ENCODE assay signal across 24 mouse cellular contexts in genomic region chr16:93522485-93522884, GRCm38 (mm10).
"Had no signal": no experiment of that assay in that cellular context is flagged by ENCODE, and none has a peak within 500 bp of the region (broad histone marks: within the 10 kb centered on the region; RNA-seq: fewer than 3 reads in every experiment).

No protein-coding gene starts in this region.

- H3K4me2 ChIP-seq: kidney, embryonic 15.5 days; limb, embryonic 12.5 days; limb, embryonic 15.5 days; liver, embryonic 11.5 days; lung, embryonic 14.5 days; midbrain, embryonic 11.5 days; neural tube, embryonic 13.5 days; stomach, embryonic 15.5 days had no signal

- ATAC-seq: liver, postnatal 0 days had no signal

- DNase-seq: kidney, adult 8-10 months; kidney, postnatal 10 days; kidney, postnatal 4 days; left cerebral cortex, postnatal 4 days; liver, postnatal 0 days; lung, embryonic 14.5 days; lung, postnatal 14 days; lung, postnatal 4 days; midbrain, embryonic 14.5 days; retina, postnatal 1 day; right cerebral cortex, postnatal 25 days; spleen, adult 18-20 months; thymus, adult 2 months; thymus, postnatal 14 days; thymus, postnatal 4 days had no signal

- H3K4me3 ChIP-seq: kidney, embryonic 15.5 days; limb, embryonic 12.5 days; limb, embryonic 15.5 days; myocyte; neural tube, embryonic 13.5 days; stomach, embryonic 15.5 days had no signal

- H3K4me1 ChIP-seq: kidney, embryonic 15.5 days; limb, embryonic 12.5 days; limb, embryonic 15.5 days; neural tube, embryonic 13.5 days; stomach, embryonic 15.5 days had no signal

- H3K36me3 ChIP-seq: kidney, embryonic 15.5 days; limb, embryonic 12.5 days; limb, embryonic 15.5 days; neural tube, embryonic 13.5 days; stomach, embryonic 15.5 days had no signal

- H3K9me3 ChIP-seq: kidney, embryonic 15.5 days; limb, embryonic 12.5 days; limb, embryonic 15.5 days; neural tube, embryonic 13.5 days; stomach, embryonic 15.5 days had no signal

- H3K9ac ChIP-seq: kidney, embryonic 15.5 days; limb, embryonic 12.5 days; limb, embryonic 15.5 days; liver, embryonic 14.5 days; liver, postnatal 0 days; lung, embryonic 14.5 days; neural tube, embryonic 13.5 days; stomach, embryonic 15.5 days had no signal

- H3K27ac ChIP-seq: kidney, embryonic 15.5 days; limb, embryonic 12.5 days; limb, embryonic 15.5 days; liver, embryonic 14.5 days; neural tube, embryonic 13.5 days; stomach, embryonic 15.5 days had no signal

- H3K27me3 ChIP-seq: kidney, embryonic 15.5 days; limb, embryonic 12.5 days; limb, embryonic 15.5 days; neural tube, embryonic 13.5 days; stomach, embryonic 15.5 days had no signal
